Mouse (Mus musculus): Measurements from ENCODE around the gene Pdia6.

Gene Pdia6

GRCm38 (mm10) chr12:17333459-17333858 lies 67.1 kb downstream of the Pdia6 start:
- intact Hi-C loops (cut with DNase I) = no loop called here
